Mouse (Mus musculus): ENCODE results near the gene Ppp2r3a. TPM values are rescaled to one million over a fixed set of nuclear protein-coding genes. Genes with fewer than 3 reads are reported as not detected.

Gene Ppp2r3a
- polyA plus RNA-seq, 1 experiment from 2014 or later = 23.5 TPM

Other genes starting within 250 kb of the Ppp2r3a start
- gene Pccb, start 216.9 kb downstream of the Ppp2r3a start, polyA plus RNA-seq (2014; fragmentation: Nextera tagmentation; extraction: Ambion mirVana) = 19.2 and 21.0 TPM in 2 replicates
- gene Msl2, start 177.7 kb downstream of the Ppp2r3a start, polyA plus RNA-seq (2014; fragmentation: Nextera tagmentation; extraction: Ambion mirVana) = 9.7 and 11.9 TPM in 2 replicates

All from kidney, embryonic 14.5 days (tissue).